Mouse (Mus musculus) adrenal gland, adult 8-10 months (tissue): ENCODE results near the gene Zfhx3. TPM values are rescaled to one million over a fixed set of nuclear protein-coding genes. Genes with fewer than 3 reads are reported as not detected.
"Not testable (repeated sequence)": the region's sequence is repeated elsewhere in the genome, so short reads cannot be mapped to it uniquely, and the experiment has no call there.

Source experiments
- DNase-seq: peaks from one replicate; pipeline ENCODE4 v3.0.0; 2022
- total RNA-seq, 4 experiments: library from RNA; stranded (reverse); gene quantifications; 2 replicates each; pipeline ENCODE4 v1.2.4; 2022

Zfhx3 gene
- 10 to 100 TPM; 40.3 to 85.2 (median 55.1) TPM for total RNA-seq

GRCm38 (mm10) chr8:107941922-107942694, at the start of gene Zfhx3:
TSS of gene Zfhx3 (plus strand) at chr8:107942644.
- no peak for DNase-seq

GRCm38 (mm10) chr8:107918984-107919383, 23.5 kb upstream of the Zfhx3 start:
- DNase-seq = no peak

DNA sequence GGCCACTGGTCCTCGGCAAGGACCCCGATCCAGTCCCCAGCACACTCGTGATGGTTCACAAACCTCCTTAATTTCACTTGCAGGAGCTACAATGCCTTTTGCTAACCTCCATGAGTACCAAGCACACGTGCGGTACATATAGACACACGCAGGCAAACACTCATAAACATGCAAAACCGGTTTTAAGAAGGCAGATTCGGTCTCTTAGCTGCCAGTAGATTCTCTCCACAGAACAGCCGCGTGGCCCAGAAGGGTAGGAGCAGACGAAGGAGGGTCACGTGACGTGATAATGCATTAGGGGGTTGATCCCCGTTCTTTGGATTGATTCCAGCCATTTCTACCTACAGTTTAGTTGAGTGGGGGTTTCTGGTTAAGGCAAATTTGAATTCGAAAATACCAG, 16.3 kb upstream of the Zfhx3 start:
- DNase-seq = no peak

GRCm38 (mm10) chr8:107936725-107937124, 5.7 kb upstream of the Zfhx3 start:
- no peak for DNase-seq

DNA sequence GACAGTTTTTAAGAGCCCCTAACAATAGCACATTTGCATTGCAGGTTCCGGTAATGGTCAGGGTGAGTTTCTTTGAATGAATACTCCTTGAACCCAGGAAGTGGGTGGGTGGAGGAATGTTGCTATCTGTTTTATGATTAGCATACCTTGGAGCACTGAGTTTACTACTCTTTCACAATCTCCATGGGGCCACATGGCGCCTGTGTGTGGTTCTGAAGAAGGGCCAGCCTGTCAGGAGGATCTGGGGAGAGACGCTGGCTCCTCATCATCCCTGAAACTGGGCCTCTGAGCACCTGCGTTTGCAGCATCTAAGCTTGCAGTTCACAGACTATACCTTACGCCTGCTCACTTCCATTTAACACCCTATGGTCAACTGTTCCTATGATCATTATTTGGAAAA, 4.2 kb upstream of the Zfhx3 start:
- not testable (repeated sequence) for DNase-seq

GRCm38 (mm10) chr8:107940181-107940580, 2.3 kb upstream of the Zfhx3 start:
- no peak for DNase-seq

GRCm38 (mm10) chr8:107942752-107943510, 487 bp downstream of the Zfhx3 start:
- DNase-seq = no peak

DNA sequence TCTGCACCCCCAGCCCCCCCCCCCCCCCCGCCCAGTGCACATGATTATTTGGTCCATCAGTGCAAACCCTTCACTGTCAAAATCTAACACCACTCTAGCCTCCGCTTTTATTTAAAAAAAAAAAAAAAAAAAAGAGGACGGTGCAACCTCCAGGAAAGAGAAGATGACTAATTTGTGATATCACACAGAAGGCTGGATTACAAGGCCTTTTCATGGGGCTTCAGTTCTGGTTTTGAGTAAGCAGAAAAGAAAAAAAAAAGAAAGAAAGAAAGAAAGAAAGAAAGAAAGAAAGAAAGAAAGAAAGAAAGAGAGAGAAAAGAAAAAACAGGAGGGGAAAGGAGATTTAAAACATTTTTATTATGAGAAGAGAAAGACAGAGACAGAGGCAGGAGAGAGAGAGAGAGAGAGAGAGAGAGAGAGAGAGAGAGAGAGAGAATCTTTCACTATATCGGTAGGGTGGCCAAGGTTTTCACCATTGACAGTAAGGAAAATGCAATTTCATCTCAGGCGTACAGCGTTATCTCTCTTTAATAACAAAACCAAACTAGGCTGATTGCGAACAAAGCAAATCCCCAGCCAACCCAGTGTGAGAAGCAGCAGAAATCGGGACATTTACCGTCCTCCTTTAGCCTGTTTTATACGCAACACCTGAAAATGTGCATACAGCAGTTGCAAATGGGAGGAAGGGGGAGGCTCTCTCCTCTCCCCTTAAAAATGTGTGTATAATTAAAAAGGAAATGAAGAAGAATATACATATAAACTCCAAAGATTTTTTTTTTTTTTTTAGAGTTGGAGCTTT, 1.3 kb downstream of the Zfhx3 start:
- no peak for DNase-seq

DNA sequence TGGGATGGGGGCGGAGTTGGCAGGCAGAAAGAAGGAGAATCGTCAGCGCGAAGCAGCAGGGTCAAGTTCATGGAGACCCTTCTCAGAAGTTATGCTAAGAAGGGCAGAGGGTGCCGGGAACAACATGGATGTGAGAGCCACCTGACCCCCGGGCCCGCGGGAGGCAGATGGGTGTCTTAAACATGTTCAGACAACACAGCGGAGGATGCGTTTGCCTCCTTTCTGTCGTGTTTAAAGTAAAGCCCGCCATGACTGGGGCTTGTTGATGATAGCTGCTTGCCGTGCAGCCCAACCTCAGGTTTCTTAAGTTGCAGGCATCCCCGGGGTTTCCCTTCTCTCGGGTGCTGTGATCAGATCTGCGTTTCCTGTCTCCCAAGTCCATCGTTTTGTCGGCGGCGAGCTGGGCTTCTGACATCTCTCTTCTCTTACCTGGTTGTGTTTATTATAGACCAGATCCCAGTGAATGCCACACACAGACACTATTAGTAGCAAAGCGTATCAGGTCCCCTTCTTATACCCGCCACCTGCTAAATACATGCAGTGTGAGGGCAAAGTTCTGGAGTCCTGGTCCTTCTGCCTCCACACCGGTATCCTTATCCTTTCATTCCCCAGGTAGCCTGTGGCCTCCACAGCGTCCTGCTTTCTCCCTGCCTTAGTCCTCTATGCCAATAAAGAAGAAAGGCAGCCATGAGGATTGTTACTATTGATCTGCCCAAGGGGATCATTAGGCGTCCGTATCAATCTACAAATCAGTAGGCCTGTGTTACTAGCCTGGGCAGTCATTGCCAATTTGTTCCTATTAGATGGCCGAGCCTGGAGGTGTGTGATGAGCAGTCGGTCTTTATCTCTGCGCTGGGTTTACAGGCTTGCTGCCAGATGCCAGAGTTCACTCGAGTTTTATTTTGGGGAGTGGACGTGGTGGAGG, 2.5 kb downstream of the Zfhx3 start:
- DNase-seq = no peak

DNA sequence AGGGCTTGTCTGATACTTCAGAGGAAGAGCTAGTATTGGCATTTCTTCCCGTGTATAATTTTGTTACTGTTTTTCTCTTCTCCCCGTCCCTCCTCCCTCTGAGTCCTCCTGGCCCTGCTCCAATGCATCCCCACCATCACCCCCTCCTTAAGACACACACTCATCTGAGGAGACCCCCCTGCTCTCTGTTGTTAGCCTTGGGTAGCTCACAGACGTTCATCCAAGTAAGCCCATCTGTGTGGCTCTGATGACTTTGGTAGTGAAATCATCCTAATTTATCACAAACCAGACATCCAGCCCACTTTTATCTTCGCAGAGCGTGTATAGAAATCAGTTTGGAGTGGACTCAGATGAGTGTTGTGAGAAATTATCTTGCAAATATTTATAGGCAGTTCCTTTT, 4.4 kb downstream of the Zfhx3 start:
- DNase-seq = no peak

DNA sequence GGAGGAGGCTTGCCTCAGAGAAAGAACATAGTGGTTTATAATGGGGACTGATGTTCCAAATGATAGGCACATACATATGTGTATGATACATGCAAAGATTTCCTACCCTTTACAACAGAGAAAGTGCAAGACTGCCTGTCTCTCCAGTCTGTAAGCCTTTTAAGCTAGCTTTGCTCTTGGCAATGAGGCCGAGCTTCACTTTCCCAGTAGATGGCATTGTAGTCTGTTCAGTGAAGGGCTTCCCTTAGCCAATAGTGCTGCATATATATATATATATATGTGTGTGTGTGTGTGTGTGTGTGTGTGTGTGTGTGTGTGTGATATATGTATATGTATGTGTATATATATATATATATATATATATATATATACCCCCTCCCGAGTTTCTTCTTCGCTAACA, 13.4 kb downstream of the Zfhx3 start:
- no peak for DNase-seq

GRCm38 (mm10) chr8:107957566-107957965, 15.1 kb downstream of the Zfhx3 start:
- DNase-seq = no peak

- DNase-seq = no peak
Observed at GRCm38 (mm10) chr8:107960466-107960865, 18.0 kb downstream of the Zfhx3 start.

GRCm38 (mm10) chr8:107960878-107961277, 18.4 kb downstream of the Zfhx3 start:
- no peak for DNase-seq

- DNase-seq = no peak
Observed at GRCm38 (mm10) chr8:107972198-107972597, 29.8 kb downstream of the Zfhx3 start.

DNA sequence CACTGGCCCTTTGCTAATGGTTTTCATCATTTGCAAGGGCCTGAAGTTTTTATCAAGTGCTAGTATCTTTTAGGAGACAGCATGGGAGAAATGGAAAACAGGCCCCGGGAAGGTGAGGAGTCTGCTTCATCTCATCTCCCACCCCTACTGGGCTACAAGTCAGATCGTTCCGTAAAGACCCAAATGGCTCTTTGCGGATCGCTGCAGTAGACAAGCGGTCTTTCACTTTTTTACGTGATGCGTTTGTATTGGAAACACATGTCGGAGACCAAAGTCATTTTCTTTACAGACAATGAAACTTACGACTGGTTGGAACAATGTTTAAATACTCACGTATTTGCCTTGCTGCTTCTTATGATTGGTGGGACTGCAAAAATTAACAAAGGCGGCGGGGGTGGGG, 32.0 kb downstream of the Zfhx3 start:
- DNase-seq = no peak

- DNase-seq = no peak
Observed at GRCm38 (mm10) chr8:107978247-107978646, 35.8 kb downstream of the Zfhx3 start.

GRCm38 (mm10) chr8:107980618-107981017, 38.2 kb downstream of the Zfhx3 start:
- no peak for DNase-seq

GRCm38 (mm10) chr8:107986629-107987028, 44.2 kb downstream of the Zfhx3 start:
- no peak for DNase-seq

DNA sequence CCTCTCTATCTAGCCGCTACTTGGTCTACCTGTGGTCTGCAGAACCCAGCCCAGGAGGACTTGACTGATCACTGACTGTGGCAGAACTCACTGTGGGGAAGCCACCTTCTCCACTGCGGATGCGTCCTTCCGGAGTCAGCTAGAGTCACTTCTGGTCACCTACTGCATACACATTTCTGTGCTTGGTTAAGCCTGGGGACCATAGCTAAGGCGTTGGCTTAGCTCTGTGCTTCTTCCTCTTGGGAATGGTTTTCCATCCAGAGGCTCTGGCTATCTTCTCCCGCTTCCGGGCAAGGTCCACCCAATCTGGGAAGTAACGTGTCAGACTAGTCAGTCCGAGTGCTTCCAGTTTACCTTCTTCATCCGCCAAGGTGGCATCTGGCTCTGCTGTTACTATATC, 56.4 kb downstream of the Zfhx3 start:
- DNase-seq = no peak

DNA sequence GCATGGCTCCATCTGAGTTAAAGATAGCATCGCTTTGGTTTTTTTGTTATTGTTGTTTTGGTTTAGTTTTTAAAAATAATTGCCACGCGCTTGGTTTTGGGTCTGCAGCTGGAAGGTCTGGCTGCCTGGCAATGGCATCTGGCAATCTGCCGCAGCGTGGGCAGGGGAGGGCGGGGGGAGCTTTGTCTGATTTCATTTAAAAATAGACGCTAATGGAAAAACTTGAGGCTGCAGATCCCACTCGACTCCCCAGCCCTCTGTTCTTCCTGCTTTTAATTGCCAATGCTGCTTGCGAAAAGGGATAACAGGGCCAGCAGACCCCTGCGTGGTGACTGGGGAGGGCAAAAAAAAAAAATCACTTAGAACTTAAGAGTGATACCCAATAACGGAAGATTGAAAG, 69.1 kb downstream of the Zfhx3 start:
- no peak for DNase-seq

DNA sequence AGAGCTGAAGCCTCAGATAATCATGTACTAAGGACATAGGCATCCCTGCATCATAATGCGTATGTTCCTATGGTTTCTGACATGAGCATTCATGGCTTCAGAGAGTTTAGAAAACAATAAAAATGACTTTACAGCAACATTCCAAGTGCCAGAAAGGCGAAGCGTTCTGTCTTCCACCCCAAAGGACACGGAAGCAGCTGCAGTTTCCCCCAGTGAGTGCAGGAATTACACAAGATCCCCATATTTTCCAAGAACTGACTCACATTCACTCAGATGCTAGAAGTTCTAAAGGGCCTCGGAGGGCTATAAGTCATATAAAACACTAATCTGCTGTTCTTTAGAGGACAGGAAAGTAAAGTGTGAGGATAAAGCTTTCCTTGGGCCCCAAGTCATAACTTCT, 75.3 kb downstream of the Zfhx3 start:
- DNase-seq = no peak
